9 mouse cellular contexts compared by ENCODE assay signal in genomic region chr2:91933471-91933870, GRCm38 (mm10). TPM values are rescaled to one million over a fixed set of nuclear protein-coding genes. Genes with fewer than 3 reads are reported as not detected.
DNase-seq lines count a peak whose midpoint lies in the region; ATAC-seq and TF ChIP-seq lines count a peak whose summit lies in the region.
"Had no signal": no experiment of that assay in that cellular context is flagged by ENCODE, and none has a peak within 500 bp of the region (broad histone marks: within the 10 kb centered on the region; RNA-seq: fewer than 3 reads in every experiment).

No protein-coding gene starts in this region.

- DNase-seq in hindbrain, embryonic 11.5 days (ENCODE audit: low spot score): peak; percentile 30
- DNase-seq in hindbrain, postnatal 0 days (ENCODE audit: low spot score): no peak
- DNase-seq in right cerebral cortex, postnatal 4 days: peak; percentile 23
- DNase-seq in right cerebral cortex, postnatal 36 days (ENCODE audit: low spot score in 2 of 2): no peak
- peak; percentile 78 for DNase-seq in embryonic facial prominence, embryonic 10.5 days (ENCODE audit: low spot score)
- no peak for DNase-seq in layer of hippocampus, postnatal 14 days (ENCODE audit: low spot score in 2 of 2)
- no peak for DNase-seq in gastrocnemius, postnatal 14 days
- DNase-seq: gastrocnemius, postnatal 36 days had no signal

- no peaks in the 10 kb centered on the region for H3K27me3 ChIP-seq in hindbrain, embryonic 11.5 days (ENCODE audit: control insufficient read depth, insufficient read depth, low read length)
- H3K27me3 ChIP-seq in hindbrain, postnatal 0 days (ENCODE audit: insufficient read depth, low read length): no peaks in the 10 kb centered on the region
- H3K27me3 ChIP-seq in embryonic facial prominence, embryonic 10.5 days (replicated peaks; ENCODE audit: low read depth, poor library complexity, severe bottlenecking): no peaks in the 10 kb centered on the region
- H3K27me3 ChIP-seq in stomach, embryonic 16.5 days (ENCODE audit: control insufficient read depth, insufficient read depth, low read length): no peaks in the 10 kb centered on the region

- no peaks in the 10 kb centered on the region for H3K9me3 ChIP-seq in hindbrain, embryonic 11.5 days (ENCODE audit: control insufficient read depth, low read length)
- no peaks in the 10 kb centered on the region for H3K9me3 ChIP-seq in hindbrain, postnatal 0 days (ENCODE audit: low read length)
- no peaks in the 10 kb centered on the region for H3K9me3 ChIP-seq in embryonic facial prominence, embryonic 10.5 days
- no peaks in the 10 kb centered on the region for H3K9me3 ChIP-seq in stomach, embryonic 16.5 days (replicated peaks; ENCODE audit: control insufficient read depth, low read length)

- H3K27ac ChIP-seq in hindbrain, embryonic 11.5 days (ENCODE audit: low read depth, low read length): peak overlapping the region; percentile 96
- H3K27ac ChIP-seq in hindbrain, postnatal 0 days: no peak overlapping the region
- peak overlapping the region; percentile 100 for H3K27ac ChIP-seq in embryonic facial prominence, embryonic 10.5 days (replicated peaks)
- H3K27ac ChIP-seq in stomach, embryonic 16.5 days (ENCODE audit: low read length): peak overlapping the region; percentile 29; the same call in 1 of the 2 replicates

- ATAC-seq in hindbrain, embryonic 11.5 days (ENCODE audit: low FRiP score): no peak
- ATAC-seq in hindbrain, postnatal 0 days: no peak
- no peak for ATAC-seq in stomach, embryonic 16.5 days (ENCODE audit: insufficient read depth, low FRiP score)

- H3K9ac ChIP-seq in hindbrain, embryonic 11.5 days (ENCODE audit: low read depth, low read length): 0 out of 2 replicates have a peak overlapping the region, but pooled peaks have one; percentile 37
- H3K9ac ChIP-seq in hindbrain, postnatal 0 days (replicated peaks; ENCODE audit: low read length): no peak overlapping the region
- H3K9ac ChIP-seq in stomach, embryonic 16.5 days (ENCODE audit: low read length): no peak overlapping the region

- TF ChIP-seq CTCF in hindbrain, postnatal 0 days (IDR thresholded peaks at IDR 0.05; ENCODE audit: low read depth): no peak

- intact Hi-C loops in gastrocnemius, postnatal 14 days (cut with DNase I; ENCODE audit: low total_unique reads): no loop called here

- 20% methylated on average over 9 of the region's 9 CpGs for WGBS in hindbrain, embryonic 11.5 days
- WGBS in hindbrain, postnatal 0 days: 45% methylated on average over 9 of the region's 9 CpGs
- 13% methylated on average over 9 of the region's 9 CpGs for WGBS in embryonic facial prominence, embryonic 10.5 days
- 48% methylated on average over 9 of the region's 9 CpGs for WGBS in stomach, embryonic 16.5 days

- H3K4me2 ChIP-seq in hindbrain, embryonic 11.5 days (replicated peaks; ENCODE audit: low read depth, low read length): no peak overlapping the region
- no peak overlapping the region for H3K4me2 ChIP-seq in hindbrain, postnatal 0 days (ENCODE audit: low read depth, low read length)
- no peak overlapping the region for H3K4me2 ChIP-seq in stomach, embryonic 16.5 days (ENCODE audit: low read depth, low read length)

- 0 out of 2 replicates have a peak, but pooled peaks cover 3% of the 10 kb centered on the region for H3K36me3 ChIP-seq in hindbrain, embryonic 11.5 days (ENCODE audit: control insufficient read depth, insufficient read depth, low read length)
- H3K36me3 ChIP-seq in hindbrain, postnatal 0 days (ENCODE audit: insufficient read depth, low read length): peaks cover 19% of the 10 kb centered on the region; the same call in 1 of the 2 replicates
- H3K36me3 ChIP-seq in embryonic facial prominence, embryonic 10.5 days (replicated peaks): peaks cover 72% of the 10 kb centered on the region
- H3K36me3 ChIP-seq in stomach, embryonic 16.5 days (ENCODE audit: control insufficient read depth, insufficient read depth, low read length): peaks cover 15% of the 10 kb centered on the region; the same call in 1 of the 2 replicates

- no peak overlapping the region for H3K4me3 ChIP-seq in hindbrain, embryonic 11.5 days (ENCODE audit: low read depth, low read length)
- no peak overlapping the region for H3K4me3 ChIP-seq in hindbrain, postnatal 0 days (ENCODE audit: low read length)
- H3K4me3 ChIP-seq in embryonic facial prominence, embryonic 10.5 days: peak overlapping the region; percentile 97
- no peak overlapping the region for H3K4me3 ChIP-seq in stomach, embryonic 16.5 days (replicated peaks; ENCODE audit: low read length)

- peaks cover 10% of the 10 kb centered on the region; the same call in 1 of the 2 replicates for H3K4me1 ChIP-seq in hindbrain, embryonic 11.5 days (replicated peaks; ENCODE audit: control insufficient read depth, insufficient read depth, low read length)
- H3K4me1 ChIP-seq in hindbrain, postnatal 0 days (ENCODE audit: insufficient read depth, low read length): peaks cover 8% of the 10 kb centered on the region; the same call in 1 of the 2 replicates
- peaks cover 71% of the 10 kb centered on the region for H3K4me1 ChIP-seq in embryonic facial prominence, embryonic 10.5 days
- peaks cover 28% of the 10 kb centered on the region for H3K4me1 ChIP-seq in stomach, embryonic 16.5 days (ENCODE audit: control insufficient read depth, insufficient read depth, low read length)

RNA-seq across cellular contexts. Expression of gene Mdk, which starts 1.4 kb away (rescaled TPM):
- polyA plus RNA-seq in hindbrain, embryonic 11.5 days (2014; fragmentation: Nextera tagmentation; extraction: Ambion mirVana): 960 and 984 TPM in 2 replicates
- total RNA-seq in hindbrain, postnatal 0 days (2014; rRNA removed): 54.9 and 78.4 TPM in 2 replicates
- 167 and 171 TPM in 2 replicates for polyA plus RNA-seq in hindbrain, postnatal 0 days (2015; fragmentation: Nextera tagmentation; extraction: Ambion mirVana)
- 2,212 and 2,218 TPM in 2 replicates for polyA plus RNA-seq in embryonic facial prominence, embryonic 10.5 days (2016; fragmentation: Nextera tagmentation; extraction: Ambion mirVana)
- polyA plus RNA-seq in stomach, embryonic 16.5 days (2015; fragmentation: Nextera tagmentation; extraction: Ambion mirVana): 458 and 550 TPM in 2 replicates
- 10 to 100 TPM; 39.5 to 40.9 TPM for total RNA-seq in layer of hippocampus, postnatal 14 days (2021)
- total RNA-seq in gastrocnemius, postnatal 14 days (2021): 10 to 100 TPM; 12.1 to 20.7 TPM

RNA-seq across cellular contexts. Expression of gene Chrm4, which starts 6.4 kb away (rescaled TPM):
- polyA plus RNA-seq in hindbrain, embryonic 11.5 days (2014; fragmentation: Nextera tagmentation; extraction: Ambion mirVana): 0.20 and 0.42 TPM in 2 replicates
- total RNA-seq in hindbrain, postnatal 0 days (2014; rRNA removed): 3.3 and 4.4 TPM in 2 replicates
- 0.75 and 0.93 TPM in 2 replicates for polyA plus RNA-seq in hindbrain, postnatal 0 days (2015; fragmentation: Nextera tagmentation; extraction: Ambion mirVana)
- polyA plus RNA-seq in embryonic facial prominence, embryonic 10.5 days (2016; fragmentation: Nextera tagmentation; extraction: Ambion mirVana): 0.74 and 1.4 TPM in 2 replicates
- 0.27 and 0.31 TPM in 2 replicates for polyA plus RNA-seq in stomach, embryonic 16.5 days (2015; fragmentation: Nextera tagmentation; extraction: Ambion mirVana)
- 10 to 100 TPM; 15.1 to 21.2 TPM for total RNA-seq in layer of hippocampus, postnatal 14 days (2021)
- total RNA-seq in gastrocnemius, postnatal 14 days (2021): not detected
- total RNA-seq: gastrocnemius, postnatal 36 days had no signal

RNA-seq across cellular contexts. Expression of gene Gm9821, which starts 12.0 kb away (rescaled TPM):
- polyA plus RNA-seq in hindbrain, embryonic 11.5 days (2014; fragmentation: Nextera tagmentation; extraction: Ambion mirVana): 0.27 and 0.37 TPM in 2 replicates
- not detected in 2 replicates for total RNA-seq in hindbrain, postnatal 0 days (2014; rRNA removed)
- 0.08 TPM in 1 of 2 replicates, not detected in the other for polyA plus RNA-seq in hindbrain, postnatal 0 days (2015; fragmentation: Nextera tagmentation; extraction: Ambion mirVana)
- polyA plus RNA-seq in embryonic facial prominence, embryonic 10.5 days (2016; fragmentation: Nextera tagmentation; extraction: Ambion mirVana): 0.23 and 0.41 TPM in 2 replicates
- polyA plus RNA-seq in stomach, embryonic 16.5 days (2015; fragmentation: Nextera tagmentation; extraction: Ambion mirVana): 0.83 and 0.91 TPM in 2 replicates
- not detected for total RNA-seq in layer of hippocampus, postnatal 14 days (2021)
- not detected for total RNA-seq in gastrocnemius, postnatal 14 days (2021)
- total RNA-seq: gastrocnemius, postnatal 36 days had no signal

RNA-seq across cellular contexts. Expression of gene Dgkz, which starts 42.2 kb away (rescaled TPM):
- polyA plus RNA-seq in hindbrain, embryonic 11.5 days (2014; fragmentation: Nextera tagmentation; extraction: Ambion mirVana): 24.1 and 28.9 TPM in 2 replicates
- total RNA-seq in hindbrain, postnatal 0 days (2014; rRNA removed): 150 and 163 TPM in 2 replicates
- 40.7 and 41.2 TPM in 2 replicates for polyA plus RNA-seq in hindbrain, postnatal 0 days (2015; fragmentation: Nextera tagmentation; extraction: Ambion mirVana)
- polyA plus RNA-seq in embryonic facial prominence, embryonic 10.5 days (2016; fragmentation: Nextera tagmentation; extraction: Ambion mirVana): 42.1 and 45.0 TPM in 2 replicates
- polyA plus RNA-seq in stomach, embryonic 16.5 days (2015; fragmentation: Nextera tagmentation; extraction: Ambion mirVana): 34.9 and 38.3 TPM in 2 replicates
- total RNA-seq in layer of hippocampus, postnatal 14 days (2021): 100 to 1,000 TPM; 391 to 416 TPM
- total RNA-seq in gastrocnemius, postnatal 14 days (2021): 10 to 100 TPM; 38.6 to 42.4 TPM

Comparison
In these comparisons a context has a peak if more than half of its experiments do, and no peak if none do; other contexts are left out.
1. DNase-seq: peak in hindbrain, embryonic 11.5 days (single experiment), right cerebral cortex, postnatal 4 days (single experiment) and embryonic facial prominence, embryonic 10.5 days (single experiment); none in hindbrain, postnatal 0 days (single experiment), right cerebral cortex, postnatal 36 days (0 of 2), layer of hippocampus, postnatal 14 days (0 of 2) and gastrocnemius, postnatal 14 days (single experiment).